Mouse (Mus musculus) liver, embryonic 15.5 days (tissue): ENCODE results near the gene Ank2. TPM values are rescaled to one million over a fixed set of nuclear protein-coding genes. Genes with fewer than 3 reads are reported as not detected.

Source experiments
- ATAC-seq: fragments of 200-750 bp; cut with Nextera tagmentation; 2 replicates; pipeline ENCODE4 v1.8.0; 2017; ENCODE audit warnings: moderate number of reproducible peaks, mild to moderate bottlenecking, moderate library complexity; ENCODE audit not compliant: insufficient read depth
- H3K27ac ChIP-seq: fragments of 300-500 bp; sonication (generic); replicated peaks from 2 replicates; pipeline ENCODE4 v1.5.1; 2015; ENCODE audit warnings: mild to moderate bottlenecking, inconsistent platforms
- H3K27me3 ChIP-seq: fragments of 300-500 bp; sonication (generic); 2 replicates; pipeline ENCODE4 v1.6.1; 2015; ENCODE audit warnings: mild to moderate bottlenecking, inconsistent platforms
- H3K36me3 ChIP-seq: fragments of 300-500 bp; sonication (generic); replicated peaks from 2 replicates; pipeline ENCODE4 v1.6.1; 2015; ENCODE audit warnings: moderate library complexity, mild to moderate bottlenecking, inconsistent platforms
- H3K4me1 ChIP-seq: fragments of 300-500 bp; sonication (generic); replicated peaks from 2 replicates; pipeline ENCODE4 v1.6.1; 2015; ENCODE audit warnings: inconsistent platforms
- H3K4me2 ChIP-seq: fragments of 300-500 bp; sonication (generic); 2 replicates; pipeline ENCODE4 v1.6.1; 2015; ENCODE audit warnings: moderate library complexity, mild to moderate bottlenecking, inconsistent platforms
- H3K4me3 ChIP-seq: fragments of 300-500 bp; sonication (generic); replicated peaks from 2 replicates; pipeline ENCODE4 v1.5.1; 2015; ENCODE audit warnings: mild to moderate bottlenecking, inconsistent platforms
- H3K9ac ChIP-seq: fragments of 300-500 bp; sonication (generic); 2 replicates; pipeline ENCODE4 v1.6.1; 2015; ENCODE audit warnings: moderate library complexity, mild to moderate bottlenecking, inconsistent platforms
- H3K9me3 ChIP-seq: fragments of 300-500 bp; sonication (generic); replicated peaks from 2 replicates; pipeline ENCODE4 v1.6.1; 2016; ENCODE audit warnings: inconsistent platforms
- WGBS: fragments of 180-500 bp; shearing (Covaris S2); methylation state at CpG from one replicate; pipeline ENCODE4 v1.1.7; 2015; ENCODE audit warnings: mixed read lengths; ENCODE audit not compliant: insufficient replicate concordance; 5-methylcytosine and 5-hydroxymethylcytosine counted together
- polyA plus RNA-seq: library from polyadenylated mRNA; unstranded; fragments of >200 nt; fragmentation: Nextera tagmentation; extraction: Ambion mirVana; gene quantifications from 2 replicates; pipeline ENCODE4 v1.2.1, GENCODE M21; 2015

Gene Ank2
- polyA plus RNA-seq: 6.6 and 7.9 TPM in 2 replicates

- peak; percentile 18; the same call in 1 of the 2 replicates for ATAC-seq
- peak within 1 kb of the TSS; percentile 85 for H3K4me2 ChIP-seq
These were observed at the start of gene Ank2 for GRCm38 (mm10) chr3:127498742-127499400. Gene Ank2, minus strand, starts transcription at chr3:127499350.

GRCm38 (mm10) chr3:127547882-127548281, 48.7 kb upstream of the Ank2 start:
- Histone ChIP-seq H3K27ac (no peak overlapping the region), H3K4me3 (no peak overlapping the region), H3K9ac (no peak overlapping the region), H3K36me3 (peaks cover 41% of the 10 kb centered on the region), H3K4me1 (peaks cover 7% of the 10 kb centered on the region), H3K4me2 (no peak overlapping the region), H3K9me3 (no peaks in the 10 kb centered on the region), H3K27me3 (no peaks in the 10 kb centered on the region)
- WGBS: 48% methylated on average over 5 of the region's 5 CpGs
- ATAC-seq: no peak

More at GRCm38 (mm10) chr3:127498742-127499400, at the start of gene Ank2:
- under 1% methylated on average over 57 of the region's 62 CpGs for WGBS
- Histone ChIP-seq H3K27me3 (peaks cover 46% of the 10 kb centered on the region), H3K27ac (no peak within 1 kb of the TSS), H3K4me3 (peak within 1 kb of the TSS; percentile 54), H3K9me3 (no peaks in the 10 kb centered on the region), H3K4me1 (peaks cover 14% of the 10 kb centered on the region), H3K36me3 (no peaks in the 10 kb centered on the region), H3K9ac (0 out of 2 replicates have a peak within 1 kb of the TSS, but pooled peaks have one; percentile 25)

GRCm38 (mm10) chr3:127544610-127545121, 45.5 kb upstream of the Ank2 start:
- Histone ChIP-seq H3K4me3 (no peak overlapping the region), H3K27me3 (no peaks in the 10 kb centered on the region), H3K9ac (no peak overlapping the region), H3K4me1 (no peaks in the 10 kb centered on the region), H3K4me2 (no peak overlapping the region), H3K9me3 (no peaks in the 10 kb centered on the region), H3K36me3 (peaks cover 57% of the 10 kb centered on the region), H3K27ac (no peak overlapping the region)
- WGBS: 57% methylated on average over 5 of the region's 5 CpGs
- no peak for ATAC-seq

GRCm38 (mm10) chr3:127543976-127544375, 44.8 kb upstream of the Ank2 start:
- H3K4me3 ChIP-seq: no peak overlapping the region
- no peak overlapping the region for H3K9ac ChIP-seq
- H3K4me2 ChIP-seq: no peak overlapping the region
- no peaks in the 10 kb centered on the region for H3K4me1 ChIP-seq
- peaks cover 61% of the 10 kb centered on the region for H3K36me3 ChIP-seq
- ATAC-seq: no peak
- 83% methylated on average over 4 of the region's 4 CpGs for WGBS
- H3K27me3 ChIP-seq: no peaks in the 10 kb centered on the region
- no peak overlapping the region for H3K27ac ChIP-seq
- H3K9me3 ChIP-seq: no peaks in the 10 kb centered on the region

GRCm38 (mm10) chr3:127539193-127539592, 40.0 kb upstream of the Ank2 start:
- Histone ChIP-seq H3K4me1 (no peaks in the 10 kb centered on the region), H3K27ac (no peak overlapping the region), H3K9ac (no peak overlapping the region), H3K36me3 (peaks cover 35% of the 10 kb centered on the region), H3K4me2 (no peak overlapping the region), H3K27me3 (no peaks in the 10 kb centered on the region), H3K4me3 (no peak overlapping the region), H3K9me3 (no peaks in the 10 kb centered on the region)
- no peak for ATAC-seq
- WGBS: 77% methylated on average over 6 of the region's 6 CpGs

GRCm38 (mm10) chr3:127530293-127530692, 31.1 kb upstream of the Ank2 start:
- Histone ChIP-seq H3K4me1 (no peaks in the 10 kb centered on the region), H3K9ac (no peak overlapping the region), H3K27ac (no peak overlapping the region), H3K4me2 (no peak overlapping the region), H3K27me3 (no peaks in the 10 kb centered on the region), H3K9me3 (no peaks in the 10 kb centered on the region), H3K4me3 (no peak overlapping the region), H3K36me3 (no peaks in the 10 kb centered on the region)
- no peak for ATAC-seq
- 18% methylated on average over 4 of the region's 4 CpGs for WGBS

GRCm38 (mm10) chr3:127529824-127530223, 30.7 kb upstream of the Ank2 start:
- Histone ChIP-seq H3K9ac (no peak overlapping the region), H3K4me2 (no peak overlapping the region), H3K27ac (no peak overlapping the region), H3K36me3 (no peaks in the 10 kb centered on the region), H3K4me3 (no peak overlapping the region), H3K4me1 (no peaks in the 10 kb centered on the region), H3K9me3 (no peaks in the 10 kb centered on the region), H3K27me3 (no peaks in the 10 kb centered on the region)
- no peak for ATAC-seq
- WGBS: 62% methylated on average over 4 of the region's 4 CpGs

GRCm38 (mm10) chr3:127529210-127529609, 30.1 kb upstream of the Ank2 start:
- Histone ChIP-seq H3K9me3 (no peaks in the 10 kb centered on the region), H3K4me1 (no peaks in the 10 kb centered on the region), H3K9ac (no peak overlapping the region), H3K27me3 (no peaks in the 10 kb centered on the region), H3K27ac (no peak overlapping the region), H3K36me3 (no peaks in the 10 kb centered on the region), H3K4me3 (no peak overlapping the region), H3K4me2 (no peak overlapping the region)
- WGBS: 72% methylated on average over 3 of the region's 3 CpGs
- no peak for ATAC-seq

- WGBS: 52% methylated on average over 5 of the region's 5 CpGs
- peak; percentile 31; the same call in 1 of the 2 replicates for ATAC-seq
- Histone ChIP-seq H3K4me3 (no peak overlapping the region), H3K4me2 (no peak overlapping the region), H3K9me3 (no peaks in the 10 kb centered on the region), H3K27me3 (no peaks in the 10 kb centered on the region), H3K9ac (no peak overlapping the region), H3K36me3 (no peaks in the 10 kb centered on the region), H3K4me1 (no peaks in the 10 kb centered on the region), H3K27ac (no peak overlapping the region)
These were observed 28.4 kb upstream of the Ank2 start for GRCm38 (mm10) chr3:127527465-127528034.

GRCm38 (mm10) chr3:127525188-127525819, 26.2 kb upstream of the Ank2 start:
- Histone ChIP-seq H3K4me3 (no peak overlapping the region), H3K9ac (no peak overlapping the region), H3K27me3 (no peaks in the 10 kb centered on the region), H3K27ac (no peak overlapping the region), H3K4me1 (no peaks in the 10 kb centered on the region), H3K9me3 (no peaks in the 10 kb centered on the region), H3K4me2 (no peak overlapping the region), H3K36me3 (no peaks in the 10 kb centered on the region)
- WGBS: 62% methylated on average over 8 of the region's 8 CpGs
- no peak for ATAC-seq

GRCm38 (mm10) chr3:127521156-127521555, 22.0 kb upstream of the Ank2 start:
- Histone ChIP-seq H3K4me3 (no peak overlapping the region), H3K4me1 (no peaks in the 10 kb centered on the region), H3K36me3 (no peaks in the 10 kb centered on the region), H3K27me3 (no peaks in the 10 kb centered on the region), H3K27ac (no peak overlapping the region), H3K4me2 (no peak overlapping the region), H3K9me3 (no peaks in the 10 kb centered on the region), H3K9ac (no peak overlapping the region)
- no peak for ATAC-seq
- WGBS: 64% methylated on average over 10 of the region's 10 CpGs
